Mouse (Mus musculus): ENCODE data around the gene Cog5.
A peak's percentile ranks its signal among the peaks of the same experiment; 100 is the strongest.

Gene Cog5

DNA sequence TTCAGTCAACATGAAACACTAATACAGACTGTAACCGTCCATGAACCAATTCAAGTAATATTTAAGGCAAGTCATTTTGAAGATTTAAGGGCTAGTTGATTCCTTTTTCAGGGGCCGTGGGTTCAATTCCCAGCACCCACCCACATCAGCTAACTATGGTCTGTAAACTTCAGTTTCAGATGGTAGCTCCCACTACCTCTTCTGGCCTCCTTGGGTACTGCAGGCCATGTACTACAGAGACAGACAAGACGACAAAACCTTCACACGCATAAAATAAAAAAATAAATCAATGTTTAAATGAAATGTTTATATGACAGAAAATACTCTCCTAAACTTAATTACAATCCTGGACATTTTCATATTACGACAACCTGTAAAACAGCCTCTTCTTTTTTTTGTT lies 292.8 kb downstream of the Cog5 start:
- peak in 1 of 2 experiments; percentile 30 for DNase-seq

DNA sequence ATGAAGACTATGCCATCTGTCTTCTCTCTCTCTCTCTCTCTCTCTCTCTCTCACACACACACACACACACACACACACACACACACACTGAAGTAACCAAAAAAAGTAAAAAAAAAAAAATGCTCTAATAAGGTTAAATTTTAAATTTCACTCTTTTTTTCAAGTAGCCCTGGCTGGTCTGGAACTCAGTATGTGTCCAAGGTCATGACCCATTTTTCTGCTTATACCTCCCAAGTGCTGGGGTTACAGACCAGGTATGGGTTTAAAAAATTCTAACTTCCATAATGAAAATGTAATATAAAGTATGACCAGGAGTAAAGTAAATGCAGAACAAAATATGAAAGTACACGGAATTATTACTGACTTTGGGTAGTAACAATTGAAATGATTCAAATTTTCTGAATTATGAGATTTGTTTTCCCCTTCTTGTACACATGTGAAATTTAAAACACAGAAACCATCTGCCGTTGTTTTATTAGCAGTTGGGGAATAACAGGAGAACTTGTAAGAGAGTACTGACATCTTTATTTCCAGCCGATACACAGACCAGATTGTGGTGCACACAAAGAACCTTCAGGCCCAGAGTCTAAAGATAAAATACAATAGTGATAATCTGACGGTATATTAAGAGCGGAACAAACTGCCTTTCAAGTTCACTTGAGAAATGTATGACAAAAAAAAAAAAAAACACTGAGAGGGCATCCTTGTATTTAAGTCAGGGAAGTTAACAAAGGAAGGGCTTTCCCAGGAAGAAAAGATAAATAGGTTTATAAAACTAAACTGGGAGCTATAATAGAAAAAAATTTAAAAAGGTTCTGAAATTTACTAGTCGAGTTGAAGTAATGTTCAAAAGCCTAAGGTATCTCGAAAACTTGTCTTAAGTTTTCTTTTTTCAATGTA lies 293.7 kb downstream of the Cog5 start:
- DNase-seq = no peak

DNA sequence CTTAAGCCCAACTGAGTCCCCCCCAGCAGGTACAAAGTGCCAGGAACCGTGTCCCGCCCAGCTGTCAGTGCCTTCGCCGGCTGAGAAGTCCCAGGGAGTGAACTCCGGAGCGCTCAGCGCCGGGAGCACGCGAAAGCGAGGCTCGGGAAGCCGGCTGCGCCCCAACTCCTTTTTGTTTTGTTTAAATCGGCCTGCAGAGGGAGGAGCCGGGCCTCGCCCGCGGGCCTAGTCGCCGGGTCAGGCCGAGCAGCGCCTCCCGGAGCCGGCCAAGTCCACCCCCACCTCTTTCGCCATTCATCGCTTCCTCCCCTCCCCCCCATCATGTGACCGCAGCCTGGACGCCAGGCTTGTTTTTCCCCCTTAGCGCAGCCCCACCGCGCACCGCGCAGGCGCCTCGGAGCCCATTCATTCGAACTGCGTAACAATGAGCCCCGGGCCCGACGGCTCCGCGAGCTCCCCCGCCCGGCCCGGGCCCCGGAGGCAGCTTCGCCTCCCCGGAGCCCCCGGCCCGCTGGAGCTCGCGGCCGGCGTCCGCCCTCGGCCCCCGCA lies 294.6 kb downstream of the Cog5 start:
- DNase-seq = peak; percentile 94 to 96

DNA sequence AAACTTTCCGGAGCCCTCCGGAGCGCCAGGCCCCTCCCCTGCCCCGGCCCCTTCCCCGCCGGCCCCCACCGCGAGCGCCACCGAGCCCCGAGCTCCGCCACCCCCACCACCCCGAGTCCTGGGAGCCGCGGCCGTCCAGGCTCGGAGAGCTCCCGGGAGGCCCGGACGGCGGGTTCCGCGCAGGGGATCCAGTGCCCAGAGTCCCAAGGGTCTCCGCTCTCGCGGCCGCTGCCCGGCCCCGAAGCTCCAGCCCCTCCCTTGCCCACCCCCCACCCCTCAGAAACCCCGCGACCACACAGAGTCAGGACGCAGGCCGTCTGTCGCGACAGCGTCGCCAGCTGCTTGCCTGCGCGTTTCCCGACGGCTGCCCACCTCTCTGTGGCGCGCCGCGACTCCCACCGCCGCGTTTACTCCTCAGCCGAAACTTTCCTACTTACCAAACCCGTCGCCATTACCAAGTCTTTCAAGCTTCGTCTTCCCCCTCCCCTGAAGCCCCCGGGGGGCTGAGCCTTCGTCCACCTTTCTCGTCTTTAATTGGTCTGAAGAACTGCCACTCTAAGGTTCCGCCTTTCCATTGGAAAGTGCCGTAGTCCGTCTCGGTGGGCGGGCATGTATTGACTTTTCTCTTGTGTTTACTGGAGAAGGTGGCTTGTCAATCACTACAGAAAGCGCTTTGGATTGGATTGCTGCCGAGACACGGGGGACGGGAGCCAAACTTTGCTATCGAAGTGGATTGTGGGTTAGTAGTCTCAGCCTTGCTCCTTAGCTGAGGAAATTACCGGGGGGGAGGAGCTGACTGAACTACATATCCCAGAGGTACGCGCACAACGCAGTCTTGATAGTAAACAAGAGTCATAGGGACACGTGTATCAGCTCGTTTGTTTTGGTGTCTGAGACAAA lies 295.3 kb downstream of the Cog5 start, which contains the start of gene Hbp1:
Gene Hbp1 (minus strand): TSS at position 777 of the 900 bp plus-strand sequence.
- peak; percentile 100 for DNase-seq

GRCm38 (mm10) chr12:31950659-31951031 lies 296.0 kb downstream of the Cog5 start:
- no peak for DNase-seq

GRCm38 (mm10) chr12:31955843-31956242 lies 301.2 kb downstream of the Cog5 start:
- DNase-seq = no peak

GRCm38 (mm10) chr12:31964074-31964473 lies 309.4 kb downstream of the Cog5 start:
- no peak for DNase-seq

DNA sequence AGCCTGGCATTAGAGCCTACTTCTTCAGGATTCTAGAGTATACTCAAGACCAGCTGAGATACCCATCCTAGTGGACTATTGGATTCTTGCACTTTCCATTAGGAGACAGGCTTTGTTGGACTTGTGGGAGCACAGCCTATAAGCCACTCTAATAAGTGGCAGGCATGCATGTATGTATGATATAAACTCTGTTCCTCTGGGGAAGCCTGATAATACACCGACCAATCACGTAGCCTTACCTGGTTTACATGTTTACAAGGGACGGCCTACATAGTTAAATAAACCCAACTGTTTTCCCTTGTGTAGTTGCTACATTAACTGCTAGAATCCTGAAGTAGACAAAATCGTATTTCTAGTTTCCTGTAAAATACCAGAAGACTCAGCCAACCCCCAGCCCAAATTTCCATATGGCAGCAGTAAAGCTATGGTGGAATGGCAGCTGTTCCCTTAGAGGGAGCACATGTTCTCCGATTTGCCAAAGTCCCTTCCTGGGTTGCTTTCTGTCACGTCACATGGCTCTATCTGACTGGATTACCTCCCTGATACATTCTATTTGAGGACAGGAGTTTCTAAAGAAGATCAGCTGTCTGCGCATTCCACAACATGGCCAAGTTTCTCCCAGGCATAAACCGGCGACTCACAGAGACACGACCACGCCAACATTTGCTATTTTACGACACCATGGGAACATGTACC lies 311.0 kb downstream of the Cog5 start:
- no peak for DNase-seq

GRCm38 (mm10) chr12:31966405-31966804 lies 311.7 kb downstream of the Cog5 start:
- no peak for DNase-seq

- peak in 1 of 2 experiments; percentile 29 for DNase-seq
These were observed 312.9 kb downstream of the Cog5 start for GRCm38 (mm10) chr12:31967536-31967935.

DNA sequence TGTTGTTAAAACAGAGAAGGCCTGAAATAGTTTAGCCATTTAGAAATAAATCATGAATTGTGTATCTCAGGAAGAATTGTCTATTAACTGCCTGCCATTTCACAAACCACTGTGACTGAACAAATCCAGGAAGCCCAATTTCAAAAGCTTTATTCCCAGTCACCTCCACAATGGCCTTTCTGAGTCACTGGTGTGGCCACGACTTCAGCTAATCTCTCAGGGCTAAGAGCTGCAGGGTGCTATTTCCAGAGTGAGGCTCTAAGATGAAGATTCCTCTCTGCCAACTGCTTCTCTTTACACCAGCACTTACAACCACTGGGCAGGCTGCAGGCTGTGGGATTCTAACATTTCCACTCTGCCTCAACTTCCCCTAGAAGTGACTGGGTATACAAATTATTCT lies 314.4 kb downstream of the Cog5 start:
- DNase-seq = no peak

DNA sequence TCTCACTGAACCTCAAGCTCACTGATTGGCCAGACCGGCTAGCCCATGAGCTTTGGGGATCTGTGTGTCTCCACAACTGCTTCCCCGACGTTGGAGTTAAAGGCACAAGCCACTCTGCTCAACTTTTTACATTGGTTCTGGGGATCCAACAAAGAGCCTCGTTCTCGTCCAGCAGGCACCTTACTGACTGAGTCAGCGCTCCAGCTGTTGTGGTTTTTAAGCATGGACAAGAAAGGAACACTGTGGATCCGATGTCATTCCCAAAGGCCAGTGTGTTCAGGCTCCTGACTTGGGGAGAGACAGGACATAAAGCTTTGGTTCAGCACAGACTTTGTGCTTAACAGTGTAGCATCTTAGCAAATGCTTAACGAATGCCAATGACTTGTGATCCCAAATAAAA lies 316.9 kb downstream of the Cog5 start:
- no peak for DNase-seq

- peak; percentile 24 to 28 for DNase-seq
These were observed 319.0 kb downstream of the Cog5 start for GRCm38 (mm10) chr12:31973473-31974172.

GRCm38 (mm10) chr12:31976544-31976943 lies 321.9 kb downstream of the Cog5 start:
- DNase-seq = peak in 1 of 2 experiments; percentile 15

GRCm38 (mm10) chr12:31977613-31978195 lies 323.0 kb downstream of the Cog5 start:
- no peak for DNase-seq

DNA sequence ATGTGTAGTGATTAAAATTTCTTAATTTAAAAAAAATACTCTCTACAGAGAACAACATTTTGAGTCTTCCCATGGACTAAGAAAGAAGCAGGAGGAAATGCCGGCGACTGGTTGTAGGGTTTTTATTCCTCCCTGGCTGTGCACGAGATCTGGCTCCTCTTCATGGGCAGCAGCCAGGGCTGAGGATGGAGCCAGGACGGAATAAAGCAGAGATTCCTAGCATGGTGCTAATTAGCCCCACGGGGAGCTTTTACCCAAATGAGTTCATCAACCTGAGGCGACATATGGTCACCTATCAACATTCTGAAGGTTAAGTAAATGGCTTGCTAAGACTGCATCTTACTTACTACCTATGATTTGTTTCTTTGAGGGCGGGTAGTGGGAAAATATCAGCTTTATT lies 328.6 kb downstream of the Cog5 start:
- DNase-seq = no peak

GRCm38 (mm10) chr12:31983769-31984168 lies 329.1 kb downstream of the Cog5 start:
- DNase-seq = no peak

- DNase-seq = no peak
These were observed 329.5 kb downstream of the Cog5 start for GRCm38 (mm10) chr12:31984206-31984605.

- DNase-seq = no peak
These were observed 330.0 kb downstream of the Cog5 start for GRCm38 (mm10) chr12:31984664-31985063.

GRCm38 (mm10) chr12:31985738-31986137 lies 331.1 kb downstream of the Cog5 start:
- DNase-seq = no peak

DNA sequence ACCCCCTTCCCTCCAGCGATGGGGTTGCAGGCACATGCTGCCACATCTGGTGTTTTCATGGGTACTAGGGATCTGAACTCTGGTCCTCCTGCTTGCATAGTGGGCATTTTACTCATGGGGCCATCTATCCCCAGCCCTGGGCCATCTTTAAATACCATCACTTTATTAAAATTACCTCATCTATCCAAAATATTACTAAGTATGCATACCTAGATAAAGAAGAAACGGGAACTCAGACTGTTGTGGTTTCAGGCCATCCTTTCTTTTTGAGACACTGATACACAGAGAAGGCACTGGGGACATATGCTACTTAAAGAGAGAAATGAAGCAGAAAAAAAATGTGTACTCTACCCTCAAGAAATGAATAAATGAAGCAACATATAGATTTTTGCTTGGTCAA lies 331.8 kb downstream of the Cog5 start:
- DNase-seq = no peak
